In the genomic region with DNA sequence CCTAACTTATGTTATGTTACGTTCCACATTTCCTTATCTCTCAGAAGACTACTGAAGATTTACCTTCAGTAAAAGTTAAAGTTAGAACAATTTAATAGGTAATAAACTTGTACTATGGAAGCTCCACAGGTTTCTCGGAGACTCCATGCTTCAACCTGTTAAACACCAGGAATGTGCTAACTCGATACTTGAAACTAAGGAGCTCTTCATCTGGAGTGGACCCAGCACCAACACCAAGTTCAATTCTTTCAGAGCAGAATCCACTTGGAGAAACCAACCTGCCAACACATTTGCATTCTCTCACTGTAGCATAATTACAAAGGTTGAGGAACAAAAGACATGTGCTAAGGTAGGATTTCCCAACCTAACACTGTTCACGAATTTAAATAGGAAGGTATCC, we compare ENCODE assay signal across 9 mouse cellular contexts. TPM values are rescaled to one million over a fixed set of nuclear protein-coding genes. Genes with fewer than 3 reads are reported as not detected.
DNase-seq lines count a peak whose midpoint lies in the region; ATAC-seq and TF ChIP-seq lines count a peak whose summit lies in the region.
"Had no signal": no experiment of that assay in that cellular context is flagged by ENCODE, and none has a peak within 500 bp of the region (broad histone marks: within the 10 kb centered on the region; RNA-seq: fewer than 3 reads in every experiment).

No protein-coding gene starts in this region.

- no peaks in the 10 kb centered on the region for H3K27me3 ChIP-seq in E14TG2a.4 (ENCODE audit: insufficient read depth, low read length)
- no peaks in the 10 kb centered on the region for H3K27me3 ChIP-seq in hindbrain, embryonic 10.5 days (ENCODE audit: insufficient read depth, poor library complexity, severe bottlenecking)
- H3K27me3 ChIP-seq in liver, embryonic 14.5 days (ENCODE audit: control insufficient read depth, insufficient read depth, low read length), result no peaks in the 10 kb centered on the region

- H3K9ac ChIP-seq in liver, embryonic 14.5 days (replicated peaks), result peak overlapping the region; percentile 96; the same call in 1 of the 2 replicates

- no peak for TF ChIP-seq EP300 in liver, embryonic 14.5 days (IDR thresholded peaks at IDR 0.05; ENCODE audit: low read depth)

- no peak for ATAC-seq in liver, embryonic 14.5 days (ENCODE audit: insufficient read depth)

- H3K36me3 ChIP-seq in E14TG2a.4 (ENCODE audit: insufficient read depth, low read length), result peaks cover 52% of the 10 kb centered on the region
- H3K36me3 ChIP-seq in hindbrain, embryonic 10.5 days, result peaks cover 50% of the 10 kb centered on the region
- peaks cover 38% of the 10 kb centered on the region for H3K36me3 ChIP-seq in liver, embryonic 14.5 days (replicated peaks; ENCODE audit: control insufficient read depth, insufficient read depth, low read depth)

- no peaks in the 10 kb centered on the region for H3K9me3 ChIP-seq in E14TG2a.4 (ENCODE audit: low read length)
- H3K9me3 ChIP-seq in hindbrain, embryonic 10.5 days, result no peaks in the 10 kb centered on the region
- H3K9me3 ChIP-seq in liver, embryonic 14.5 days (ENCODE audit: control insufficient read depth, low read length), result no peaks in the 10 kb centered on the region

- H3K4me3 ChIP-seq in gastrocnemius, adult 2 months, result peak overlapping the region; percentile 96
- peak overlapping the region; percentile 92 for H3K4me3 ChIP-seq in E14TG2a.4 (replicated peaks; ENCODE audit: low read length)
- peak overlapping the region; percentile 100 for H3K4me3 ChIP-seq in hindbrain, embryonic 10.5 days
- H3K4me3 ChIP-seq in liver, embryonic 14.5 days (ENCODE audit: insufficient read depth in 1 of 2, low read depth in 2 of 2, low read length in 2 of 2), result peak overlapping the region; percentile 41 to 99; a peak in 3 of 4 replicates

- H3K27ac ChIP-seq in gastrocnemius, adult 2 months, result no peak overlapping the region
- H3K27ac ChIP-seq in hindbrain, embryonic 10.5 days, result no peak overlapping the region
- H3K27ac ChIP-seq in liver, embryonic 14.5 days, result no peak overlapping the region

- peaks cover 61% of the 10 kb centered on the region for H3K4me1 ChIP-seq in E14TG2a.4 (replicated peaks; ENCODE audit: low read depth, low read length)
- H3K4me1 ChIP-seq in hindbrain, embryonic 10.5 days (replicated peaks), result peaks cover 17% of the 10 kb centered on the region
- H3K4me1 ChIP-seq in liver, embryonic 14.5 days (replicated peaks; ENCODE audit: control insufficient read depth in 2 of 2, insufficient read depth in 2 of 2, low read length in 1 of 2), result peaks cover 7 to 12% of the 10 kb centered on the region in 2 experiments; a peak in 3 of 4 replicates

- H3K4me2 ChIP-seq in liver, embryonic 14.5 days (ENCODE audit: low read depth), result peak overlapping the region; percentile 93

- intact Hi-C loops in gastrocnemius, adult 2 months (cut with DNase I), result no loop called here
- intact Hi-C loops in left cerebral cortex, postnatal 4 days (cut with DNase I), result no loop called here

- DNase-seq in gastrocnemius, adult 2 months, result no peak
- DNase-seq in gastrocnemius, adult 8-10 months (ENCODE audit: low spot score in 2 of 2), result no peak
- no peak for DNase-seq in hindbrain, embryonic 10.5 days (ENCODE audit: low spot score)
- no peak for DNase-seq in liver, embryonic 14.5 days (ENCODE audit: low read depth in 3 of 3, low spot score in 3 of 3)
- no peak for DNase-seq in adrenal gland, adult 18-20 months (ENCODE audit: low spot score in 2 of 2)
- no peak for DNase-seq in gastrocnemius, postnatal 10 days
- DNase-seq in left cerebral cortex, postnatal 4 days, result no peak
- DNase-seq: gastrocnemius, postnatal 25 days had no signal

- WGBS in hindbrain, embryonic 10.5 days, result 78% methylated on average over 4 of the region's 4 CpGs
- WGBS in liver, embryonic 14.5 days (ENCODE audit: insufficient replicate concordance), result 47% methylated on average over 4 of the region's 4 CpGs

- no peak for TF ChIP-seq CTCF in gastrocnemius, adult 2 months (IDR thresholded peaks at IDR 0.05)
- TF ChIP-seq CTCF in E14TG2a.4 (conservative IDR thresholded peaks at IDR 0.05; ENCODE audit: low read length), result no peak
- TF ChIP-seq CTCF in liver, embryonic 14.5 days (IDR thresholded peaks at IDR 0.05; ENCODE audit: low read depth), result no peak

RNA-seq across cellular contexts. Expression of gene Btf3, which starts 1.7 kb away (rescaled TPM):
- 100 to 1,000 TPM; 221 to 236 TPM for total RNA-seq in gastrocnemius, adult 2 months (2021)
- 100 to 1,000 TPM; 208 to 239 (median 210) TPM for total RNA-seq in gastrocnemius, adult 8-10 months (2022)
- 664 and 711 TPM in 2 replicates for polyA plus RNA-seq in hindbrain, embryonic 10.5 days (2016; fragmentation: Nextera tagmentation; extraction: Ambion mirVana)
- polyA plus RNA-seq in liver, embryonic 14.5 days (2012; rRNA removed), result 184 and 339 TPM in 2 replicates
- 398 and 401 TPM in 2 replicates for polyA plus RNA-seq in liver, embryonic 14.5 days (2014; fragmentation: Nextera tagmentation; extraction: Ambion mirVana)
- 100 to 1,000 TPM; 298 to 383 TPM for total RNA-seq in adrenal gland, adult 18-20 months (2021)
- total RNA-seq in gastrocnemius, postnatal 10 days (2021), result 100 to 1,000 TPM; 311 to 330 TPM
- total RNA-seq in left cerebral cortex, postnatal 4 days (2021), result 100 to 1,000 TPM; 307 to 340 TPM

RNA-seq across cellular contexts. Expression of gene Gm21976, which starts 35.4 kb away (rescaled TPM):
- not detected for total RNA-seq in gastrocnemius, adult 2 months (2021)
- not detected for total RNA-seq in gastrocnemius, adult 8-10 months (2022)
- not detected in 2 replicates for polyA plus RNA-seq in hindbrain, embryonic 10.5 days (2016; fragmentation: Nextera tagmentation; extraction: Ambion mirVana)
- not detected in 2 replicates for polyA plus RNA-seq in liver, embryonic 14.5 days (2012; rRNA removed)
- polyA plus RNA-seq in liver, embryonic 14.5 days (2014; fragmentation: Nextera tagmentation; extraction: Ambion mirVana), result not detected in 2 replicates
- total RNA-seq in adrenal gland, adult 18-20 months (2021), result not detected
- total RNA-seq in gastrocnemius, postnatal 10 days (2021), result not detected
- total RNA-seq in left cerebral cortex, postnatal 4 days (2021), result not detected
- total RNA-seq: gastrocnemius, postnatal 25 days had no signal

RNA-seq across cellular contexts. Expression of gene Foxd1, which starts 38.9 kb away (rescaled TPM):
- total RNA-seq in gastrocnemius, adult 2 months (2021), result under 1 TPM in 1 of 2 experiments, not detected in 1; 0.05 TPM
- total RNA-seq in gastrocnemius, adult 8-10 months (2022), result under 1 TPM in 1 of 4 experiments, not detected in 3; 0.11 TPM
- 3.9 TPM in 2 replicates for polyA plus RNA-seq in hindbrain, embryonic 10.5 days (2016; fragmentation: Nextera tagmentation; extraction: Ambion mirVana)
- under 0.01 TPM in 1 of 2 replicates, not detected in the other for polyA plus RNA-seq in liver, embryonic 14.5 days (2012; rRNA removed)
- polyA plus RNA-seq in liver, embryonic 14.5 days (2014; fragmentation: Nextera tagmentation; extraction: Ambion mirVana), result not detected in 2 replicates
- under 1 TPM; 0.50 to 0.54 TPM for total RNA-seq in adrenal gland, adult 18-20 months (2021)
- total RNA-seq in gastrocnemius, postnatal 10 days (2021), result under 1 TPM; 0.28 to 0.36 TPM
- total RNA-seq in left cerebral cortex, postnatal 4 days (2021), result 1 to 10 TPM; 2.2 to 2.3 TPM

RNA-seq across cellular contexts. Expression of gene Ankra2, which starts 52.2 kb away (rescaled TPM):
- total RNA-seq in gastrocnemius, adult 2 months (2021), result 10 to 100 TPM; 14.1 to 17.0 TPM
- total RNA-seq in gastrocnemius, adult 8-10 months (2022), result 10 to 100 TPM; 13.5 to 18.7 (median 16.3) TPM
- 17.6 and 22.4 TPM in 2 replicates for polyA plus RNA-seq in hindbrain, embryonic 10.5 days (2016; fragmentation: Nextera tagmentation; extraction: Ambion mirVana)
- polyA plus RNA-seq in liver, embryonic 14.5 days (2012; rRNA removed), result 6.7 and 10.0 TPM in 2 replicates
- 8.0 and 8.7 TPM in 2 replicates for polyA plus RNA-seq in liver, embryonic 14.5 days (2014; fragmentation: Nextera tagmentation; extraction: Ambion mirVana)
- total RNA-seq in adrenal gland, adult 18-20 months (2021), result 10 to 100 TPM; 15.4 to 22.9 TPM
- total RNA-seq in gastrocnemius, postnatal 10 days (2021), result 10 to 100 TPM; 16.0 to 17.3 TPM
- total RNA-seq in left cerebral cortex, postnatal 4 days (2021), result 10 to 100 TPM; 77.9 to 82.0 TPM

RNA-seq across cellular contexts. Expression of gene Utp15, which starts 52.3 kb away (rescaled TPM):
- 1 to 10 TPM; 4.0 to 5.4 TPM for total RNA-seq in gastrocnemius, adult 2 months (2021)
- total RNA-seq in gastrocnemius, adult 8-10 months (2022), result 1 to 10 TPM; 3.0 to 4.7 (median 3.8) TPM
- 36.8 and 44.8 TPM in 2 replicates for polyA plus RNA-seq in hindbrain, embryonic 10.5 days (2016; fragmentation: Nextera tagmentation; extraction: Ambion mirVana)
- polyA plus RNA-seq in liver, embryonic 14.5 days (2012; rRNA removed), result 4.8 and 6.1 TPM in 2 replicates
- polyA plus RNA-seq in liver, embryonic 14.5 days (2014; fragmentation: Nextera tagmentation; extraction: Ambion mirVana), result 11.8 and 13.2 TPM in 2 replicates
- 10 to 100 TPM; 16.4 to 20.1 TPM for total RNA-seq in adrenal gland, adult 18-20 months (2021)
- total RNA-seq in gastrocnemius, postnatal 10 days (2021), result 1 to 10 TPM; 5.2 to 6.4 TPM
- 10 to 100 TPM; 24.5 to 25.9 TPM for total RNA-seq in left cerebral cortex, postnatal 4 days (2021)
